Mouse (Mus musculus): ENCODE measurements around the gene Lrrk1.

DNA sequence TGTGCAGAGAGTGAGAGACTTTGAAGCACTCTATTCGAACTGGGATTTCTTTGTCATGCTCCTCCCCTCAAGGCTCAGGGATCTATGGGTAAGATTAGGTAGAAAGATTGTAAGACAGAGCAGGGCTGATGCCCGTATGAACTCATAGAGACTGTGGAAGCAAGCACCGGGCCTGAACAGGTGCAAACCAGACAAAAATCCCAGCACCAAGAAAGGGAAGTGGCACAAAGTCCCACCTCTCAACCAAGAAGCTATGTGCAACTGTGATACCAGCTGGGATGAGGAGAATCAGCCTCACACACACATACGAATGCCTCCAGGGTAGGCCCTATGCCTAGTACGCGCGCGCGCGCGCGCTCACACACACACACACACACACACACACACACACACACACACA lies 2.3 kb downstream of the Lrrk1 start:
- TF ChIP-seq POLR2A (IDR thresholded peaks at IDR 0.05; ENCODE audit: insufficient read depth, low read depth, low read length) (no peak), CTCF (IDR thresholded peaks at IDR 0.05) (no peak)
